Mouse (Mus musculus): ENCODE measurements around the gene Evc2. TPM values are rescaled to one million over a fixed set of nuclear protein-coding genes. Genes with fewer than 3 reads are reported as not detected.

Gene Evc2
- polyA plus RNA-seq, 1 experiment from 2014 or later, result 0.63 TPM

- WGBS (ENCODE audit: insufficient replicate concordance), result 51% methylated on average over 5 of the region's 5 CpGs
- H3K27ac ChIP-seq (ENCODE audit: low read depth), result no peak overlapping the region
- no peak overlapping the region for H3K9ac ChIP-seq (replicated peaks)
- H3K4me3 ChIP-seq (ENCODE audit: low read depth, low read length), result no peak overlapping the region
- H3K4me1 ChIP-seq (ENCODE audit: insufficient read depth), result no peaks in the 10 kb centered on the region
- DNase-seq (no peak), ATAC-seq (no peak)
- no peaks in the 10 kb centered on the region for H3K27me3 ChIP-seq (ENCODE audit: insufficient read depth, low read length)
- no peaks in the 10 kb centered on the region for H3K9me3 ChIP-seq (ENCODE audit: low read length)
- TF ChIP-seq CTCF (IDR thresholded peaks at IDR 0.05; ENCODE audit: low read depth), result no peak
- TF ChIP-seq EP300 (IDR thresholded peaks at IDR 0.05; ENCODE audit: low read depth), result no peak
- H3K4me2 ChIP-seq (ENCODE audit: low read depth, low read length), result no peak overlapping the region
- no peaks in the 10 kb centered on the region for H3K36me3 ChIP-seq (replicated peaks; ENCODE audit: insufficient read depth, low read length)
Observed at GRCm38 (mm10) chr5:37469031-37469430, 130.7 kb downstream of the Evc2 start.

GRCm38 (mm10) chr5:37471584-37471983 is 133.3 kb downstream of the Evc2 start:
- no peaks in the 10 kb centered on the region for H3K36me3 ChIP-seq (replicated peaks; ENCODE audit: insufficient read depth, low read length)
- no peaks in the 10 kb centered on the region for H3K9me3 ChIP-seq (ENCODE audit: low read length)
- no peak for ATAC-seq
- no peak for TF ChIP-seq CTCF (IDR thresholded peaks at IDR 0.05; ENCODE audit: low read depth)
- no peak for TF ChIP-seq EP300 (IDR thresholded peaks at IDR 0.05; ENCODE audit: low read depth)
- H3K27me3 ChIP-seq (ENCODE audit: insufficient read depth, low read length), result no peaks in the 10 kb centered on the region
- 77% methylated on average over 4 of the region's 4 CpGs for WGBS (ENCODE audit: insufficient replicate concordance)
- H3K9ac ChIP-seq (replicated peaks), result no peak overlapping the region
- no peak for DNase-seq
- no peaks in the 10 kb centered on the region for H3K4me1 ChIP-seq (ENCODE audit: insufficient read depth)
- H3K4me2 ChIP-seq (ENCODE audit: low read depth, low read length), result no peak overlapping the region
- H3K4me3 ChIP-seq (ENCODE audit: low read depth, low read length), result no peak overlapping the region
- no peak overlapping the region for H3K27ac ChIP-seq (ENCODE audit: low read depth)

DNA sequence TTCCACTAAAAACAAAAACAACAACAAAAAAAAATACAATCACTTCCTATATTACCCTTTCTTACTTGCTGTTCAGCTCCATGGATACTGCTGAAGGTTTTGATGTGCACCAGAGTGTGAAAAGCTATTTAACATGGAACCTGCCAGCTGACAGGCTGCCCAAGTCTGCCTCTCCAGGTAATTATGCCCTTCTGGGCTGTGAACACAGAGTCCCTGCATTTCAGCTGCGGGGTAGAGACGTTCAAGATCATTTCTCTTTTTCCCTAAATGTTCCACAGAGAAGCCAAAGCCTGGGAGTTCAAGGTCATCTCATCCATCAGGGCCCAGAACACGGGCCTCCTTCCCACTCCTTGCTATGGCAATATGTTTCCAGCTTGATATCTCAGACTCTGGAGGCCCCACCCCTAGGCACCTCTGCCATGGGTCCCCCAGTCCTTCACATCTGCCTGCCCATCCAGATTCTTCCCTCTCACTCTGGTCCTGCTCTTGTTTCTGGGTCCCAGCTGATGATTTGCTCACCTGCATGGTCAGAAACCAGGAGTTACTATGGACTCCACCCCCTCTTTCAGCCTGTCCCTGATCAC is 133.8 kb downstream of the Evc2 start:
- no peak for TF ChIP-seq CTCF (IDR thresholded peaks at IDR 0.05; ENCODE audit: low read depth)
- TF ChIP-seq EP300 (IDR thresholded peaks at IDR 0.05; ENCODE audit: low read depth), result no peak
- H3K27ac ChIP-seq (ENCODE audit: low read depth), result no peak overlapping the region

More for the DNA sequence above, 133.8 kb downstream of the Evc2 start:
- no peaks in the 10 kb centered on the region for H3K27me3 ChIP-seq (ENCODE audit: insufficient read depth, low read length)
- no peaks in the 10 kb centered on the region for H3K9me3 ChIP-seq (ENCODE audit: low read length)
- no peak overlapping the region for H3K4me3 ChIP-seq (ENCODE audit: low read depth, low read length)
- ATAC-seq (no peak), DNase-seq (no peak)
- H3K4me2 ChIP-seq (ENCODE audit: low read depth, low read length), result no peak overlapping the region
- H3K36me3 ChIP-seq (replicated peaks; ENCODE audit: insufficient read depth, low read length), result no peaks in the 10 kb centered on the region
- WGBS (ENCODE audit: insufficient replicate concordance), result 58% methylated on average over 3 of the region's 3 CpGs
- no peak overlapping the region for H3K9ac ChIP-seq (replicated peaks)
- no peaks in the 10 kb centered on the region for H3K4me1 ChIP-seq (ENCODE audit: insufficient read depth)

Other genes starting within 250 kb of the Evc2 start
- gene Crmp1, start 96.6 kb upstream of the Evc2 start, polyA plus RNA-seq (2015; fragmentation: Nextera tagmentation; extraction: Ambion mirVana), result 0.06 and 0.13 TPM in 2 replicates
- 0.47 and 0.65 TPM in 2 replicates for gene Evc, start 1.6 kb upstream of the Evc2 start, polyA plus RNA-seq (2015; fragmentation: Nextera tagmentation; extraction: Ambion mirVana)

Measured in liver, postnatal 0 days (tissue).